Mouse (Mus musculus) cerebellum, postnatal 4 days (tissue): ENCODE measurements at regions not wholly inside any gene's neighbourhood (a gene's known extent, or its start where the extent isn't known, plus 50 kb on each side); places are given as distances from the start of the nearest gene placed in this dataset.

ENCODE experiments used
- DNase-seq, 2 experiments: peaks; one replicate each; pipeline ENCODE4 v3.0.0; 2022; ENCODE audit warnings: low spot score in 2 of 2, mixed read lengths in 1 of 2

DNA sequence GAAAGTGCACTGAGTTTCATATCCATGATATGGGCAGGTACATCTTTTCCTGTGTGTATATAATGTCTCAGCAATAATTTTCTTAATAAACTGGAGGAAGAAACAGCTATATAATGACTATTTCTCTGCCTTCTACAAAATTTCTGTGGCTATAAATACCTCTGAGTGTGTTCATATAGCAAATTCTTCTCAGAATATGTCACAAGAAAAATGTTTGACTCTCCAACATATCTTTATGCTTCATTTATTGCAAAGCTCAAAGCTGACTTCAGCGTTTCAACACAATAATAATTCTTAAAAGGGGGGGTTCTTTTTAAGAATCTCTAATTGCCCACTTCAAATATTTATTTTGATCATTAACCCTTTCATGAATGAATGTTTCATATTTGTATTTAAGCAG lies 310.0 kb upstream of the Paip1 start:
- no peak for DNase-seq

DNA sequence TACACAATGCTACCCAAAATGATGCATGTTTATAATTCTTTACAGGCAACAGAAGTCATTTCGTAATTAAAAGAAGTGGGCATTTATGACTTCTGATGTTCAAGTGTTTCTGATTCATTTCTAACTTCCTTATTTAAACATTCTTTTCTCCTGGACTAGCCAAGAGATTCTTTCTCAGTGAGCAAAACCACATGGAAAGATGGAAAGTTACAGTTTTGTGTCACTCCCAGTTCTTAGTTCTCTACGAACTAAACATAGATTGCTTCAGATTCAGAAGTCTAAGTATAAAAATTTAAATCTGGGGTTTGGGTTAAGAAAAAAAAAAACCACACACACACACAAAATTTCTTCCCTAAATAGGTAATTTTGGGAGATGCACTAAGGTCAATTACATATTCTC lies 288.0 kb upstream of the Paip1 start:
- no peak for DNase-seq

DNA sequence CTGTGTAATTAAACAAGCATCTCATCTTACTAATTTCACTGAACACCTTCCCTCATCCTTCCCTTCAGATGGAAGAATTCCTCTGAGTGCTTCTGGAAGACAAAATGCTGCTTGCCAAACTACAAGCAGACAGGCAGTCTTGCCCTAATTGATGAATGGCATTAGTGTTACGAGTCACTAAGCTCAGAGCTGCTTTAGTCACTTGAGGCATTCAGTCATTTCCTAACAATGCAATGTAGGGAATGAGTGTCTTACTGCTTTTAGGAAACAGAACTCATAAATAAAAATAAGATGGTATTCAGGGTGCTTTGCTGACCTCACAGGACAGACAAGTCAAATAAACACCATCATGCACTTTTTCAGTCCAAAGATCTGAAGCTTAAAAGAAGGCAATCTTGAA lies 285.1 kb upstream of the Paip1 start:
- DNase-seq, result no peak

DNA sequence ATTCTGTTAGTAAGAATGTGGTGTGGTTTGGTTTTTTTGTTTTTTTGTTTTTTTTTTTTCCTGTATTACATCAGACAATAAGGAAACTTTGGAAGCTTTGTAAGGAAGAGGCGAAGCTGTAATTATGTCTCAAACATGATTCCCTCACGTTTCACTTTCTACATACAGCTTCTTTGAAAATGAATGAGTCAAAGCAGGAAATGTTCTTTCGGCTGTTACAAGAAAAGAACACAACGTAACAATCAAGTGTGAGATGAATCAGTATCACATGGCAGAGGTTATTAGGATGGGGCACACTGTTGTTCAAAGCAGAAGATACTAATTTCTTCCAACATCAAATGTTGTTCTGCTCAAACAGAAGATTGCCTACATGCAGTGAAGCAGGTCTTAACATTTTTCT lies 282.7 kb upstream of the Paip1 start:
- no peak for DNase-seq

DNA sequence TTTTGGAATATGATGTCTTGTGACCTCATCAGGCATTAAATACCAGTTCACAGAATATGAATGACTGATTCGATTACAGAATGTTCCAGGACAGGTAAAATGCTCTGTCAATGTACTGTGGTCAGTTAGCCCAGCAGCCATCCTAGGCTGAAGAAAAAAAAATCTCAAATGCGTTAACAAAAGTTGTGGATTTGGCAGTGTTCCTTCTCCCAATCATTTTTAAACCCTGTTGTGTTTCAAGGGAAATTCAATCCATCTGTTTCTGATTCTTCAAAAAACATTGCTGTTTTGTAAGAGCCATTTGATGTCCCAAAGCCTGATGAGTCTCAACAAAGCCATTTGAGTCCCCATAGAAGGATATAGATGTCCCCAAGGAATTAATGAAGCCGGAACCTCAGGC lies 280.7 kb upstream of the Paip1 start:
- no peak for DNase-seq

DNA sequence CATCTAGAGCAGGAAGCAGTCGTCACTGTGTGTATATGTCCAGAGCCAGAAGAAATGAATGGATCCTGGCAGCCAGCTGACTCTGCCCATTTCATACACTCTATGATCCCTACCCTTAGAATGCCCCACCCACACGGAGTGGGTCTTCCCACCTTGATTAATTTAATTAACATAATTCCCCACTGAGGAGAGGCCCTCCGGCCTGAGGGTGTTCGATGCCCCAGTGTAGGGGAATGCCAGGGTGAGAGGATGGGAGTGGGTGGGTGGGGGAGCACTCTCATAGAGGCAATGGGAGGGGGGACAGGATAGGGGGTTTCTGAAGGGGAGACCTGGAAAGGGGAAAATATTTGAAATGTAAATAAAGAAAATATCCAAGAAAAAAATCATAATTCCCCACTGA lies 279.3 kb upstream of the Paip1 start:
- DNase-seq, result no peak

DNA sequence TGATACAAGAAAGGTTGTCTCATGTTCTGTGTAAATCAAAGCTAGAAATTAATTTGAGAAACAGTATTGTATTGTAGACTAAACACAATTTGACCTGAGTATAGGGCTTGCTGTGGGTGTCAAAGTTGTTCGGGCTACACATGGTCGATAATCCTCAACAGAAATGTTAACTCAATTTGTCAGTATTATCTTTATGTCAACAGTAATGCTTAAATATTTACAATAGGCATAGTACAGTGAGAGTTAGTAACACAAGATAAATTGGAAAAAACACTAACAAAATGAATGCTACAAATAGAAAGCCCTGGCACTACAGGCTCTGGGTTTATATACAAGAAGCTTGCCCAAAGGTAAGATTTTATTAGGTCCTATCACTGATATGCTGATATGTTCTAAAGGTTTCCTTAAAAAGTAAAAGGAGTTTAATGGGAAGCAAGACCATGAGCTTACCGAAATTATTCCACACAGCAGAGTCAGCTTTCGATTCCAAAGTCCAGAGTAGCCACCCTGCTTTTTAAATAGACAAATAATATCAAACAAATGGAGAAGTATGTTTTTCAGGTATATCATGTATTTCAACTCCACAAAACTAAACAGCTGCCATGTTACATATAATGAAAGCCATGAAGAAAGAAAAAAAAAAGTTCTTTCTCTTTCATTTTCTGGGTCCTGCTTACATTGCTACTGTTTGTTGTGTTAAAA lies 277.4 kb upstream of the Paip1 start:
- no peak for DNase-seq

DNA sequence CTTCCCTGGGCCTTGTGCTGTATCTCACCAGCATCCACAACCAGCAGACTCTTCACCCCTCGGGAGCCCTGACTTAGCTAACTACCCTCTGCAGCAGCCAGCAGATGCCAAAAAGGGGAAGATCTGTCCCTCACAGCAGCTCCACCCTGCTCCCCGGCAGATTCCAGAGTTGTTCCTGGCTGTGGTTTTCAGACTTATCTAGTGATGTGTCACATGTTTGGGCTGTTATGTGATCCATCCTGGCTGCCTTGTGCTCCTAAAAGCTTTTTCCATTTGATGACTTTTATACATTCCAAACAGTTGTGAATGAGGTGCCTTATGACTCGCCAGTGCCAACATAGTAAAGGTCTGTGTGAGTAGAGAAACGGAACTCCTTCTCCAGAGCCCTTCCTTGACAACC lies 250.6 kb upstream of the Paip1 start:
- DNase-seq, result no peak

DNA sequence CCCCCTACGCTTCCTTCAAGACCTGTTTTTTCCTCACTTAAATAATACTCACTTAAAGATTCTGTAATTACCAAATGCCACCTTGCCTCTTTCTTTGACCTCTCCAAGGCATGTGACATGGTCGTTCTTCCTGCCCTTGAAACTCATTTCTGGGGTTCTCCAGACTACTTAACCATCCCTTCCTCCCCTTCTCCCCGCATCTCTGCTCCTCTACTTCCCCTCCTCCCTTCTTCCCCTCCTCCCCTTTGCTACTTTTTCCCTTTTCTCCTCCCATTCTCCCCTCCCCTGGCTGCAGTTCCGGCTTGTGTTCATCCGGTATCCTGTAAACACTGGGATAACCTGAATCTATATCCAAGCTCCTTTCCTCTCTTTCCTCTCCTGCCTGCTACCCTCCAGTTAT lies 250.2 kb upstream of the Paip1 start:
- DNase-seq, result no peak

DNA sequence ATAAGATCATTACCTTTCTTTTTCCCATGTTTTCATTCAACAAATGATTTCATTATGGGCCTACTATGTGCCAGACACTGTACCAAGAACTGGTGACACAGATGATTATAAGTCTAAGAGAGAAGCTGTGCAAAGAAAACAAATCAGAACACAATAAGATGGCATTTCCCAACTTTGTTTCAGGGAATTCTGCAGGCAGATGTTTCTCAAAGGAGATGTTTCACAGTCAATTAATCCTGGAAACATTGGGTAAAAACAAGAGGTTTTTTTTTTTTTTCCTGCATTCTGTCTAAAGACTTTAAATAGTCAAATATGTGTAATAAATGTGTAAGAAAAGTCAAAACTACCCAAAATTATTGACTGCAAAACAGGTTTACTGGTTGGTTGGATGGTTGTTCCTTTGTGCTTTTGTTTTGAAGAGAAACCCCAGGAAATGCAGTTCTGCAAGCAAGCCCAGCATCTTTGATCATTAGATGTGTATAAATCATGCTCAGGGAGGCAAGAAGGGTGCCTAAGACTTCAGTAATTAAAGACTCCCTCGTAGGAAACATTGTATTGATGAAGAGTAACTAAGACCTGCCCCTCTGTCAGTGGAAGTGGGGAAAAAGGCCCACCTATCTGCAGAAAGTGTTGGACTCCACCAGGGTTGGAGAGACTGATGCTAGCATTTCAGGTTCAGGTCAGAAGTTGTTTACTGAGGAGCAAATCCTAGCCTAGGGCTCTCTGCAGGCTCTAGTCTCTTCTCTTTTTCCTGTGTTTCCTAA lies 249.1 kb upstream of the Paip1 start:
- DNase-seq, result no peak

DNA sequence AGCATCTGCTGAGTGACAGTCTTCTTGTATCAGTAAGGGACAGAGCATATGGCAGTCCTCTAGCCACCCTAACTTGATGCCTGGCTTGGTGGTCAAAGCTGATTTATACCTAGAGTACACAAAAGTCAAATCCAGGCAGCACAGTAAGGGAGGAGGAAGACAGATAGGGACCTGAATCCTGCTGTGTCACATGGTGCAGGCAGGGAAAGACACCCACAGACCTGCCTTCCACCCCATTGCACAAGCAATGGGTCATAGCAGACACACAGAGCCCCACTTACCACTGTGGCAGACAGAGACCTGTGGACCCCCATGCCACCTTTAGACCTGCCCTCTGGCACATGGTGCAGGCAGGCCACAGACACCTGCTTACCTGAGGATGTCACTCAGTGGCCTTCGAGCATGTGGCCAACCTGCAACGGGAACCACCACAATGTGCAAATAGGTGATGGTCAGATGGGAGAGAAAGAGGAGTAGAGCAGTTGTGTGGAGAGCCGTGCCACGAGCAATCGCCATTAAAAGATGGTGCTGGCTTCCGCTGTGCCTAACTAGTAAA lies 244.0 kb upstream of the Paip1 start:
- no peak for DNase-seq

DNA sequence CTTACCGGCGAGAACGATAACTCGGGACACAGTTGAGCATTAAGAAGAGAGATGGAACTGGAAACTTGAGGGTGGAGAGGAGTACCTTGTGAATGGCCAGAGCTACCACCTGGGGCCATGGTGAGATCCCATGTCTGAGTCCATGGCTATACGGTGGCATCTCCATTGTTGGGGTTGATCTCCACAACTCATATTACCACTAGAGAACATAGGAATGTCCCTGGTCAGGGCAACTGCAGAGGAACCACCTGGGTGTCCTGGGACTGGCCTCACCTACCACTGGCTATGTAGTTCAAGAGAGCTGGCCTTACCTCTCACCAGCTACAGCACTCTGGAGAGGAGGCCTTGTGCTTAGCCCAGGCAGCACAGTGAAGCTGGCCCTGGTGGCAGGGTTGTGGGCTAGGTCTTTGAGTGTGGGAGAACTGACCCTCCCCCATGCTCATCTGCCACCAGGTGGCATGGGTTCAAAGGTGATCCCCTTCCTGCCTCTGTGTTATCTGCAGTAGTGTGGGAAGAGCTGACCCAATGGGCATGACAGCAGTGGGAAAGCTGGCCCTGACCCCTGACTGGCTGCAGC lies 242.7 kb upstream of the Paip1 start:
- no peak for DNase-seq

DNA sequence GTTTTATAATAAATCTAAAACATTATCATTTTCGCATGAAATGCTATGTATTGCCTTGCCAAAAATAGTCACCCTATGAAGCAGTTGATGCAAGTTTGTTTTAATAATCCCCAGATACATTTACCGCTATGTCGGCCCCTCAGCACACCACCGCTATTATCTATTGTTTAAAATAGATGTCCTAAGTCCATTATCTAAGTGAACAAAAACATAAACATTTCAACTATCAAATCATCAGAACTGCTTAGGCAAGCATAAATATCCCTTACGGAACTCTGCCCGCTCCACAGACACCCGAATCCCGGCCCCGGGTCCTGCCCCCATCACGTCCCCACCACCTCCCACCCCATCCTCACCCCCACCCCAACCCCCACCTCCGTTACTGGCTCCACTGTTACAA lies 196.8 kb upstream of the Paip1 start:
- no peak for DNase-seq

DNA sequence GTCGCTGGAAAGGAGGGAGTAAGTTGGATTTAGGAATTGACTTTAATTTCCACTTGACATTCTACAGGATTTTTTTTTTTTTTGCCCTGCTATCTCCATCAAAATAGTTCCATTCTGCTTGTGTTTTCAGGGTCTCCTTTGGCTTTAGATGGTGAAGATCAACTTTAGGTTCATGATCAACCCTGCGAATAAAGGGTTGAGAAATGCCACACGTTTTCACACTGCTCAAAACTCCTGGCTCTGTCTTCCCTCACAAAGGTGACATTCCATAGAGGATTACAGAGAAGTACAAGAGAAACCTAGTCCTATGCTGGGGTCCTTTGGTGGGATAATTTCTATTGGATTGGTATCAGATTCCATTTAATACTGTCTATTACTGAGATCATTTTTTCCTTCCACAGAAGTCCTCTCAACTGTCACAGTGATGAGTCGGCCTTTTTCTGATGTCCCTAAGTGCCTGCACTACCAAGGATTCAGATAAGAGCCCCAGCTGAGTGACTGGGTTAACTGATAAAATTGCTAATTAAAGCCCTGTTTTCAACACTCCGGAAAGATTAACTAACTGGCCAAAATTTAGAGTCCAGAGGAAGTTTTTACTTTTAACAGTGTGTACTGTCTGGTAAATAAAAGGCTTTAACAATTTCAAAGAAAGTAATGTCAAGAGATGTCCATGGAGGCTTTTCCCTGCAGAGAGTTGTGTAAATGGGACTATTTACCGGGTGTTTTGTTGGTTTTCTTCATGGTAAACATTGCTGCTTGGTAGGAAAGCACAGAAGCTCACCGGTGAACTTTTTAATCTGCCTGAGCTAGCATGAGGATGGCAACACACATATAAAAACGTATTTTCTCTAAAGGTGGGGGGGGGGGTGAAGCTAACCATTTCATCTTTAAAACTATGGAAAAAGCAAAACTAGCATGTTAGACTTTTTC lies 196.0 kb upstream of the Paip1 start:
- DNase-seq, result no peak

DNA sequence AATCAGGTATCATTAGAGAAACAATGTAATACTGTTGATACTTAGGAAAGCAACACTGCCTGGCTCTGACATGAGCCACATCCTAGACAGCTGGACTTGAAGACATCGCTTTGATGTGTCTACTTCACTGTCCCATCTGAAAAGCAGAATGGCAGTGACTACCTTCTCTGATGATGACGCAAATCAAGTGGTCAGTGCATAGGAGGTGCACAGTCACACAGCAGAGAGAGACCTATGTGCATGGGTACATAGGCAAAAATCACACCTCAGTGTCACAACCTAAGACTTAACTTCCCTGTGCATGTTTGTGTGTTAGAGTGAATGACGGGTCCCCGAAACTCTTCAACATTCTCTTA lies 195.4 kb upstream of the Paip1 start:
- DNase-seq, result no peak

DNA sequence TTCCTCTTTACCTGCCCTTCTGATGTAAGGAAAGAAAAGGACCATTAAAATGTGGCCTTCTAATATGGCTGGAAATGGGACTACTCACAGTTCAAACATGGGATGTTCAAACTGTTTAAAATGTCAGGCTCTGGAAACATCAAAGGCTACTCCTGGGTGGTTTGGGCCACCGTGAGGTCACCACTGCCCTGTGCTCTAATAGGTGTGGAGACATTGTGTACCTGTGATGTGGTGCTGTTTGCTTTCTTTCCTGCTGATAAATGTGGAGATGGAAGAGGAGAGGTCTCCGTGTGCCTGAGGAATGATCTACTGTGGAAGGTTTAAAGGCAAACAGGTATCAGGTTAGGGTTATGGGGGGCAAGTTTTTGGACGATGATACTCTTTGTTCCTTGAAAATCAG lies 194.5 kb upstream of the Paip1 start:
- no peak for DNase-seq

DNA sequence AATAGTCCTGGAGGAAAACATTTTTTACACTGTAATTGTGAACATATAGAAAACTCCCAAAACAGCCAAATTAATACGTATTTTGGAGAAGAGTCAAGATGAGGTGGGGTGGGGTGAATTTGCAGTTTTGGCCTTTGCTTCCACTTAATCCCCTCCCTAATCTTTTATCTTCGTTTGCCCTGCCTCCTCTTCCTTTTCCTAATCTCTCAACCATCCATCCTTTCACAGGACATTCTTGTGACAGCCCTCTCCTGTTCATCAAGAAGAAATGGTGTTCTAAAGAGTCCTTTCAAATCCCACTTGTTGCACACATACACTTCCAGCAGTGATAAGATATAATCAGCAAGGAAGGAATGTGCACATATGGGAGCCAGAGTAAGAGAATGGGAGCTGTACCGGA lies 186.0 kb upstream of the Paip1 start:
- no peak for DNase-seq

DNA sequence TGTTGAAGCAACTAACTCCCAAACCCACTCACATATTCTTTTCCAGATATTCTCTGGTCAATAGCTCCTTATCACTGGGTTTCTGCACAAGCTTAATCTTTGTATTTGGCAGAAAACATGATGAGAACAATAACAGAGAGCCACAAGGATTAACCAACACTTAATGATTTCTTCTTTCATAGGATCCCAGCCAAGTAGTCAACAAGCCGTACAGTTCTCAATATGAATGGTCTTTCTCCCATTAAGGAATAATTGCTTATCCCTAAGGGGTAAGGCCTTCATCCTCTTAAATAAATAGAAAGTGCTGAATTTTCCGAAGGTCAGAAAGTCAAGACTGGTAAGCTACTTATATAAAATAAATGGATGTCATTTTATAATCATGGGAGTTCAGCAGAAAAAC lies 181.3 kb upstream of the Paip1 start:
- DNase-seq, result no peak

DNA sequence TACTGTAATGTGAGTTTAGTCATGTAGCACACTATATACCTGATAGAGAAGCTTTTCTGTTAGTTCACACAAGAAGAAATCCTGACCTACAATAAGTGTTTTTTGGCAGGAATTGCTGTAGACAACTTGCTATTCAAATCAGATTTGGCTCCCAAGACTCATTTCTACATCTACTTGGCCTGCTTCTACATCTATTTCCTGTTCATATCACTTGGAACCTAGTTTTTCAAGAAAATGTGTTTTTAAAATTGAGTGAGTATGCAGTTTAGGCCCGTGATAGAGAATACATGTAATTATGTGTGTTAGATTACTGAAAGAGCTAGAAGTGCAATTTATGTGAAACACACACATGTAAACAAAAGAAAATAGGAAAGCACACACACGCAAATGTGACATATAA lies 176.4 kb upstream of the Paip1 start:
- no peak for DNase-seq

DNA sequence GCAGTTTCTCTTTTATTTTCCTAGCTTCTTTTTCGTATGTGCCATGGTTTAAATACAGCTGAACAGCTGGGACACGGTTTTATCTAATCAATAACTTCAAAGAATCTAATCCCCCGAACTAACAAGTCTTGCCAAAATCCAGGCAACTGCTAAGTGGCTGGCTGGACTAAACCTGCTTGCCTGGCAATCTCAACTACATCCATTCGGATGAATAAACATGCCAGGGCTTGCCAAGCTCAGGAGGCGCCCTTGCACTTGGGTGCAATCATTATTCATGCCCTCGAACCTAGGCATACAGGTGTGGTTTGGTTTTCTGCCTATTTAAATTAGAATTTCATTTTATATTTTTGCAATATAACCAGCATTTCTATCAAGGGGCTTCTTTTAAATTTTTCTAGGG lies 172.1 kb upstream of the Paip1 start:
- DNase-seq, result no peak

DNA sequence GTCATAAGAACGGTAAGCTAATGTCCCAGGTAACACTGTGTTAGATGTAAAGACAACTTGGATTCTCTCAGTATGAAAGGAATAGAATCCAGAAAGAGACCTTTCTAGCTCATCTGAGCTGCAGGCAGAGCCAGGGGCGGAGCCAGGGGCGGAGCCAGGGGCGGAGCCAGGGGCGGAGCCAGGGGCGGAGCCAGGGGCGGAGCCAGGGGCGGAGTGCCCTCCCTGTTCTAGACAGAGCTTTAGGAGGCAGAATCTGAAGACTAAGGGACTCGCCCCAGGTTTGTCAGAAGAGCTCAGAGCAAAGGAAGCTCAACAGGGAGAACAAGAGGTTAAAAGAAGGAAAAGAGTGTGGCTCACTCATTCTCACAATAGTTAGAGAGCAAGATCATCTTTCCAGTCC lies 169.9 kb upstream of the Paip1 start:
- no peak for DNase-seq

DNA sequence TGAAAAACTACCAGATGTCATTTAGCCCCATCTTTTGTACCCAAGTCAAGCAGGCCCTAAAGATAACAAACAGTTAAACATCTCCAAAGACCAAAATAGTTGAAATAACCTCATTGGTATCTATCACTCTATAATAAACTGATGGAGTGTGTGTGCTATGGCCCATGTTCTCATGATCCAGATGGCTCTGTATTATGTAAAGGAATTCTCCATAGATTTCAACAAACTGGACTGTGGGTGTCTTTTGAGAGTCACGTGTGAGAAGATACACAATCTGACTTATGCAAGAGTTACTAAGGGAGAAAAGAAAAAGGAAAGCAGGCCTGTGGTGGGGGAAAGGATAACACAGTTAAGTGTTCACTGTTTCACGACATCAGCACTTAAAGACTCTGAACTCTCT lies 164.8 kb upstream of the Paip1 start:
- DNase-seq, result no peak
